Mouse (Mus musculus): Measurements from ENCODE around the gene Slc29a4.

DNA sequence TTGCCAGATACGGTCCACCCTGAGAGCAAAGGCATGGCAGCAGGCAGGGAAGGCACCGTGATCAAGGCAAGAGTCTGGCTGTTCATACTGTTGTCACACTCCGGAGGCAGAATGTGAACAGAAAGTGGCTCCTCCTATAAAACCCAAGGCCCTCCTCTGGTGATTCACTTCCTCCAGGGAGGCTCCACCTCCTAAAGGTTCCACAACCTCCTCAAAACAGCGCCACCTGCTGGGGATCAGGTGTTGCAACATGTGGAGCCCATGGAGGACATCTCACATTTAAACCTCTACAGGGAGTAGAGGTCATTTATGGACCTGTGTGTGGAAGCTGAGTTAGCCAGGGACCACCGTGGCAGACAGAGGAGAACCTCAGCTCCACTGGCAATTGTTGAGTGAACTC, 20.1 kb downstream of the Slc29a4 start:
- TF ChIP-seq CTCF (IDR thresholded peaks at IDR 0.05; ENCODE audit: low read depth) (peak; percentile 53), EP300 (IDR thresholded peaks at IDR 0.05; ENCODE audit: low read depth) (no peak)
